Mouse (Mus musculus) liver, embryonic 14.5 days (tissue): ENCODE measurements around the gene Olfr1425. TPM values are rescaled to one million over a fixed set of nuclear protein-coding genes. Genes with fewer than 3 reads are reported as not detected.

Source experiments
- ATAC-seq: fragments of 200-750 bp; cut with Nextera tagmentation; 2 replicates; pipeline ENCODE4 v1.8.0; 2017; ENCODE audit warnings: moderate number of reproducible peaks, mild to moderate bottlenecking, moderate library complexity; ENCODE audit not compliant: insufficient read depth
- DNase-seq, 3 experiments: peaks; one replicate each; pipeline ENCODE4 v3.0.0-alpha.2; 2012 to 2013; ENCODE audit warnings: low read depth in 3 of 3, low spot score in 3 of 3
- H3K27ac ChIP-seq: fragments of 300-500 bp; sonication (generic); 2 replicates; pipeline ENCODE4 v1.5.1; 2014; ENCODE audit warnings: moderate library complexity, mild to moderate bottlenecking, control low read depth, inconsistent platforms
- H3K27me3 ChIP-seq: fragments of 300-500 bp; sonication (generic); 2 replicates; pipeline ENCODE4 v1.6.1; 2014; ENCODE audit warnings: mild to moderate bottlenecking, low read length, moderate library complexity; ENCODE audit not compliant: control insufficient read depth, insufficient read depth
- H3K36me3 ChIP-seq: fragments of 300-500 bp; sonication (generic); replicated peaks from 2 replicates; pipeline ENCODE4 v1.6.1; 2014; ENCODE audit warnings: low read depth; ENCODE audit not compliant: control insufficient read depth, insufficient read depth
- H3K4me1 ChIP-seq, 2 experiments: fragments of 200-500 bp in 1 of 2; fragments of 300-500 bp in 1 of 2; sonication (generic) in 1 of 2; replicated peaks; 2 replicates each; pipeline ENCODE4 v1.6.1; 2012 to 2014; ENCODE audit warnings: antibody characterized with exemption in 1 of 2, inconsistent platforms in 1 of 2, low read length in 1 of 2; ENCODE audit not compliant: control insufficient read depth in 2 of 2, insufficient read depth in 2 of 2
- H3K4me2 ChIP-seq: fragments of 300-500 bp; sonication (generic); 2 replicates; pipeline ENCODE4 v1.6.1; 2014; ENCODE audit warnings: low read depth, mild to moderate bottlenecking, control low read depth, moderate library complexity
- H3K4me3 ChIP-seq, 2 experiments: fragments of 200-500 bp in 1 of 2; fragments of 300-500 bp in 1 of 2; sonication (generic) in 1 of 2; 2 replicates each; pipeline ENCODE4 v1.5.1; 2012 to 2014; ENCODE audit warnings: low read depth in 2 of 2, low read length in 2 of 2, mild to moderate bottlenecking in 2 of 2, control low read depth in 1 of 2, inconsistent platforms in 1 of 2, moderate library complexity in 1 of 2; ENCODE audit not compliant: insufficient read depth in 1 of 2
- H3K9ac ChIP-seq: fragments of 300-500 bp; sonication (generic); replicated peaks from 2 replicates; pipeline ENCODE4 v1.6.1; 2014; ENCODE audit warnings: mild to moderate bottlenecking, control low read depth, moderate library complexity
- H3K9me3 ChIP-seq: fragments of 300-500 bp; sonication (generic); 2 replicates; pipeline ENCODE4 v1.6.1; 2016; ENCODE audit warnings: low read length, mixed read lengths; ENCODE audit not compliant: control insufficient read depth
- CTCF ChIP-seq: IDR thresholded peaks from 2 replicates; pipeline ENCODE4 v1.5.1; 2016; ENCODE audit warnings: antibody characterized with exemption, low read depth, control low read depth
- EP300 ChIP-seq: IDR thresholded peaks from 2 replicates; pipeline ENCODE4 v1.6.1; 2016; ENCODE audit warnings: antibody characterized with exemption, low read depth
- WGBS: fragments of 180-500 bp; shearing (Covaris S2); extraction: QIAGEN DNeasy Blood & Tissue Kit; methylation state at CpG from one replicate; pipeline ENCODE4 v1.1.7; 2014; ENCODE audit not compliant: insufficient replicate concordance; 5-methylcytosine and 5-hydroxymethylcytosine counted together
- polyA plus RNA-seq, 2 experiments: library from polyadenylated mRNA; depleted of rRNA in 1 of 2; stranded (reverse) in 1 of 2; unstranded in 1 of 2; fragments of >200 nt; fragmentation: Nextera tagmentation in 1 of 2; extraction: Ambion mirVana in 1 of 2; gene quantifications; 2 replicates each; pipeline versions ENCODE4 v1.2.1 to v1.2.3; 2012 to 2014

The Olfr1425 gene
- polyA plus RNA-seq, 2 experiments: not detected

DNA sequence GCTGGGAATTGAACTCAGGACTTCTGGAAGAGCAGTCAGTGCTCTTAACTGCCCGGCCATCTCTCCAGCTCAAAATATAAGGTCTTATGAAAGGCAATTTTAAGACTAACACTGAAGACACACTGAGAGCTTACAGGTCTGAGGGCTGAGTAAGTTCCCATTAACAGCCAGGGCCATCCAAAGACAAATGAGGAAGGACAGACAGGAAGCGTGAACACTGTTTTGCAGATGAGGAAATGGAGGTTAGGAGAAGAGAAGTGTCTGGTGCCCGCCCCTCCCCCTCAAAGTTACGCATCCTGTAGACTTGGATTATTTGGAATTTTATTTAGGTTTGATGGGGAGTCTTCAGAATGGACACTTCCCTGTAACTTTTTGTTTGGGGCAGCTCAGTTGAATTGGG, 53.4 kb downstream of the Olfr1425 start:
- 39% methylated on average over 4 of the region's 4 CpGs for WGBS
- DNase-seq (no peak), ATAC-seq (no peak)
- Histone ChIP-seq H3K4me3 (no peak overlapping the region), H3K4me1 (peaks cover 0 to 7% of the 10 kb centered on the region in 2 experiments; a peak in 2 of 4 replicates), H3K9ac (no peak overlapping the region), H3K9me3 (no peaks in the 10 kb centered on the region), H3K36me3 (no peaks in the 10 kb centered on the region), H3K27ac (no peak overlapping the region), H3K27me3 (no peaks in the 10 kb centered on the region), H3K4me2 (no peak overlapping the region)
- TF ChIP-seq CTCF (no peak), EP300 (no peak)

Other genes starting within 250 kb of the Olfr1425 start
- not detected in 2 replicates for gene Olfr1417, start 238.5 kb downstream of the Olfr1425 start, polyA plus RNA-seq (2012; rRNA removed)
- not detected in 2 replicates for gene Olfr1417, start 238.5 kb downstream of the Olfr1425 start, polyA plus RNA-seq (2014; fragmentation: Nextera tagmentation; extraction: Ambion mirVana)
- not detected in 2 replicates for gene Olfr1418, start 216.7 kb downstream of the Olfr1425 start, polyA plus RNA-seq (2012; rRNA removed)
- not detected in 2 replicates for gene Olfr1418, start 216.7 kb downstream of the Olfr1425 start, polyA plus RNA-seq (2014; fragmentation: Nextera tagmentation; extraction: Ambion mirVana)
- gene Olfr1419, start 202.6 kb downstream of the Olfr1425 start, polyA plus RNA-seq (2012; rRNA removed): not detected in 2 replicates
- gene Olfr1419, start 202.6 kb downstream of the Olfr1425 start, polyA plus RNA-seq (2014; fragmentation: Nextera tagmentation; extraction: Ambion mirVana): not detected in 2 replicates
- not detected in 2 replicates for gene Olfr1420, start 191.2 kb downstream of the Olfr1425 start, polyA plus RNA-seq (2012; rRNA removed)
- not detected in 2 replicates for gene Olfr1420, start 191.2 kb downstream of the Olfr1425 start, polyA plus RNA-seq (2014; fragmentation: Nextera tagmentation; extraction: Ambion mirVana)
- 8.0 and 8.7 TPM in 2 replicates for gene Patl1, start 165.3 kb downstream of the Olfr1425 start, polyA plus RNA-seq (2012; rRNA removed)
- gene Patl1, start 165.3 kb downstream of the Olfr1425 start, polyA plus RNA-seq (2014; fragmentation: Nextera tagmentation; extraction: Ambion mirVana): 6.0 and 7.1 TPM in 2 replicates
- gene Osbp, start 111.8 kb downstream of the Olfr1425 start, polyA plus RNA-seq (2012; rRNA removed): 8.2 and 11.7 TPM in 2 replicates
- gene Osbp, start 111.8 kb downstream of the Olfr1425 start, polyA plus RNA-seq (2014; fragmentation: Nextera tagmentation; extraction: Ambion mirVana): 3.9 and 5.0 TPM in 2 replicates
- not detected in 2 replicates for gene Olfr1423, start 36.4 kb downstream of the Olfr1425 start, polyA plus RNA-seq (2012; rRNA removed)
- gene Olfr1423, start 36.4 kb downstream of the Olfr1425 start, polyA plus RNA-seq (2014; fragmentation: Nextera tagmentation; extraction: Ambion mirVana): not detected in 2 replicates
- not detected in 2 replicates for gene Olfr1424, start 15.0 kb downstream of the Olfr1425 start, polyA plus RNA-seq (2012; rRNA removed)
- not detected in 2 replicates for gene Olfr1424, start 15.0 kb downstream of the Olfr1425 start, polyA plus RNA-seq (2014; fragmentation: Nextera tagmentation; extraction: Ambion mirVana)
- gene Olfr1426, start 14.3 kb upstream of the Olfr1425 start, polyA plus RNA-seq (2012; rRNA removed): not detected in 2 replicates
- gene Olfr1426, start 14.3 kb upstream of the Olfr1425 start, polyA plus RNA-seq (2014; fragmentation: Nextera tagmentation; extraction: Ambion mirVana): not detected in 2 replicates
- gene Olfr1427, start 25.6 kb upstream of the Olfr1425 start, polyA plus RNA-seq (2012; rRNA removed): not detected in 2 replicates
- gene Olfr1427, start 25.6 kb upstream of the Olfr1425 start, polyA plus RNA-seq (2014; fragmentation: Nextera tagmentation; extraction: Ambion mirVana): not detected in 2 replicates
- gene Olfr1428, start 38.2 kb upstream of the Olfr1425 start, polyA plus RNA-seq (2012; rRNA removed): not detected in 2 replicates
- not detected in 2 replicates for gene Olfr1428, start 38.2 kb upstream of the Olfr1425 start, polyA plus RNA-seq (2014; fragmentation: Nextera tagmentation; extraction: Ambion mirVana)
- gene Olfr76, start 45.5 kb upstream of the Olfr1425 start, polyA plus RNA-seq (2012; rRNA removed): not detected in 2 replicates
- gene Olfr76, start 45.5 kb upstream of the Olfr1425 start, polyA plus RNA-seq (2014; fragmentation: Nextera tagmentation; extraction: Ambion mirVana): not detected in 2 replicates
- not detected in 2 replicates for gene Olfr1555-ps1, start 92.4 kb upstream of the Olfr1425 start, polyA plus RNA-seq (2012; rRNA removed)
- gene Olfr1555-ps1, start 92.4 kb upstream of the Olfr1425 start, polyA plus RNA-seq (2014; fragmentation: Nextera tagmentation; extraction: Ambion mirVana): not detected in 2 replicates
- not detected in 2 replicates for gene Olfr1431, start 122.9 kb upstream of the Olfr1425 start, polyA plus RNA-seq (2012; rRNA removed)
- not detected in 2 replicates for gene Olfr1431, start 122.9 kb upstream of the Olfr1425 start, polyA plus RNA-seq (2014; fragmentation: Nextera tagmentation; extraction: Ambion mirVana)
- gene Olfr1432, start 154.9 kb upstream of the Olfr1425 start, polyA plus RNA-seq (2012; rRNA removed): not detected in 2 replicates
- not detected in 2 replicates for gene Olfr1432, start 154.9 kb upstream of the Olfr1425 start, polyA plus RNA-seq (2014; fragmentation: Nextera tagmentation; extraction: Ambion mirVana)
- not detected in 2 replicates for gene Olfr262, start 163.9 kb upstream of the Olfr1425 start, polyA plus RNA-seq (2012; rRNA removed)
- not detected in 2 replicates for gene Olfr262, start 163.9 kb upstream of the Olfr1425 start, polyA plus RNA-seq (2014; fragmentation: Nextera tagmentation; extraction: Ambion mirVana)
- not detected in 2 replicates for gene Olfr235, start 183.3 kb upstream of the Olfr1425 start, polyA plus RNA-seq (2012; rRNA removed)
- gene Olfr235, start 183.3 kb upstream of the Olfr1425 start, polyA plus RNA-seq (2014; fragmentation: Nextera tagmentation; extraction: Ambion mirVana): not detected in 2 replicates
- not detected in 2 replicates for gene Olfr1434, start 202.1 kb upstream of the Olfr1425 start, polyA plus RNA-seq (2012; rRNA removed)
- not detected in 2 replicates for gene Olfr1434, start 202.1 kb upstream of the Olfr1425 start, polyA plus RNA-seq (2014; fragmentation: Nextera tagmentation; extraction: Ambion mirVana)
- gene Olfr1436, start 221.4 kb upstream of the Olfr1425 start, polyA plus RNA-seq (2012; rRNA removed): not detected in 2 replicates
- not detected in 2 replicates for gene Olfr1436, start 221.4 kb upstream of the Olfr1425 start, polyA plus RNA-seq (2014; fragmentation: Nextera tagmentation; extraction: Ambion mirVana)
- not detected in 2 replicates for gene Olfr1437, start 247.4 kb upstream of the Olfr1425 start, polyA plus RNA-seq (2012; rRNA removed)
- gene Olfr1437, start 247.4 kb upstream of the Olfr1425 start, polyA plus RNA-seq (2014; fragmentation: Nextera tagmentation; extraction: Ambion mirVana): not detected in 2 replicates